Mouse (Mus musculus): ENCODE results near the gene Slc25a12.

Gene Slc25a12

DNA sequence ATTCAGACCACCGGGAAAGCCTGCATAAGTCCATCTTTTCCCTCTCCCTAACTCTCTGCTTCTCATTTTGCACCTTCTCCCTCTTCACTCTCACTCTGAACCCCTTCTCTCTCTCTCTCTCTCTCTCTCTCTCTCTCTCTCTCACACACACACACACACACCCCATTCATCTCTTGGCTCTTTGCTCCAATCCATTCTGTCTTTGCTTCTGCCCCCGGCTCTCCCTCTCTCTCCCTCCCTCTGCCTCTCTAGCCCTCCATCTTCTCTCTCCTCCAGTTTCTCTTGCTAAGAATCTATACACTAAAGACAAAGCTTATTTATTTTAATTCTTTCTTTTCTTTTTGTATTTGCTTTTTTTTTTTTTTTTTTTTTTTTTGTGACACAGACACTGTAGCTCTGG lies 57.8 kb downstream of the Slc25a12 start:
- DNase-seq (ENCODE audit: extremely low spot score, low spot score): no peak

DNA sequence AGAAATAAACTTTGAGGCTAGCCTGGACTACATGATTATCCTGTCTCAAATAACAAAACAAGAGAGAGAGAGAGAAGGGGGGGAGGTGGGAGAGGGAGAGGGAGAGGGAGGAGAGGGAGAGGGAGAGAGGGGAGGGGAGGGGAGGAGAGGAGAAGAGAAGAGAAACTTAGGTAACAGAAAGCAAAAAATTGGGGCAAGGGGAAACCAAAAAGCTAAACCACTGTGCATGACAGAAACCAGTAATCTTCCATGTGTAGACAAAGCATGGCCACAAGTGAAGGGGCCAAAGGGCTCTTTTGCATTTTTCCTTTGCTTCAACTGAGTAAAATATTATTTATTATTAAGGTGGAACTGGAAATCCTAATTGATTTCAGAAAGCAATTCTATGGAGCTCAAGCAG lies 61.2 kb downstream of the Slc25a12 start:
- no peak for DNase-seq (ENCODE audit: extremely low spot score, low spot score)

DNA sequence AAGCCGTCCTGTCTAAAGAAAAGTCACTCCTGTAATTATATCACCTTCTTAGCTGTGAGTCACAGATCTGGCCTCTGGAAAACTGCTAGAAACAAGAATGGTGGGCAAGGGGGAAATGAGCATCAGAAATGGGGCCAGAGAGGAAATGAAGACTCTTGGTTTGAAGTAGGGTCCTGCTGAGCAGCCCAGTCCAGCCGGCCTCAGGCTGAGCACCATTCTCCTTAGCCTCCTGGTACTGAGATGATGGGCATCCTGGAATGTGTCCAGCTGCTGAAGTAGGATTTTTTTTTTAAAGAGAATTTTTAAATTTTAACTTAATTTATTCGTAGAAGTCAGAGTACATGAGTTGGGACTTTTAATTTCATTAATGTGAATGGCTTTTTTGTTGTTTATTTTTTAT lies 62.7 kb downstream of the Slc25a12 start:
- no peak for DNase-seq (ENCODE audit: extremely low spot score, low spot score)

DNA sequence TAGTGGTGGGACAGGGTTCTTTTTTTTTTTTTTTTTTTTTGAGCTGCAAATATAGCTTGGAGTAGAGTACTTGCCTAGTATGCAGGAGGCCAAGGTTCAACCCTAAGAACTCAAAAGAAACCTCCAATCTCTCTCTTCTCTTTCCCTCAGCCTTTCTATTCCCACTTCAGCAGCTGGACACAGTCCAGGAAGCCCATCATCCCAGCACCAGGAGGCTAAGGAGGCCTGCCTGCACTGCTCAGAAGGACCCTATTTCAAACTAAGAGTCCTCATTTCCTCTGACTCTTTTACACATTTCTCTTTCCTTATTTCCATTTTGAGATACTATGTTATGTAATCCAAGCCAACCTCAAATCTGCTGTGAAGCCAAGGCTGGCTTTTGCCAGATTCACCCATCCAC lies 64.3 kb downstream of the Slc25a12 start:
- no peak for DNase-seq (ENCODE audit: extremely low spot score, low spot score)

DNA sequence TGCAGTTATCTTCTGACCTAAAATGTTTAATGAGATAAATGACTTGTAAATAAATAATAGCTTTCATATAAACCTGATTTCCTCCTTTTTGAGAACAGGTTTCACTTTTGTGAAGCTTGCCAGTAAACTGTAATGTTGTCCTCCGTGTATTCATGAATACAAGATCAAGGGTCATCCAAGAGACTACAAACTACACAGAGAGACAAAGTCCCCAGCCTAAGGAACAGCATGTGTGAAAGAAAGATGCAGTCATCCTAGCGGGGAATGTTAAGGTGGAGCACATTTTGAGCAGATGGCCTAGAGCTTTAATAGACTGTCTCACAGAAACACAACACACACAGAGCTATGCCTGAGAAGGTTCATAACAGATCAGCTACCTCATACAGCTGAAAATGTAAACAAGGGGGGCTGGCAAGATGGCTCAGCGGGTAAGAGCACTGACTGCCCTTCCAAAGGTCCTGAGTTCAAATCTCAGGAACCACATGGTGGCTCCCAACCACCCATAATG lies 65.3 kb downstream of the Slc25a12 start:
- no peak for DNase-seq (ENCODE audit: extremely low spot score, low spot score)

DNA sequence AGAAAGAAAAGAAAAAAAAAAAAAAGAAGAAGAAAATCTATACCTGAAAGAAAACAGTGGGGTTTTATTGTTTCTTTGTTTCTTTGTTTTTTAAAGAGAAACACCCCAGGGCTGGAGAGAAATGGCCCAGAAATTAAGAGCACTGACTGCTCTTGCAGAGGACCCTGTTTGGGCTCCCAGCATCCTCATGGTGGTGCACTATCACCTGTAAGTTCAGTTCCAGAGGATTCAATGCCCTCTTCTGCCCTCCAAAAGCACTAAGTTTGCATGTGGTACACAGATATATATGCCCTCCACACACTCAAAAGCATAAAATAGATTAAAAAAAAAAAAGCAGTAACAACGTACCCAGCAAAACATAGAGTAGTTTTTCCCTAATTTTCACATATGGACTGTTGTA lies 68.8 kb downstream of the Slc25a12 start:
- no peak for DNase-seq (ENCODE audit: extremely low spot score, low spot score)

DNA sequence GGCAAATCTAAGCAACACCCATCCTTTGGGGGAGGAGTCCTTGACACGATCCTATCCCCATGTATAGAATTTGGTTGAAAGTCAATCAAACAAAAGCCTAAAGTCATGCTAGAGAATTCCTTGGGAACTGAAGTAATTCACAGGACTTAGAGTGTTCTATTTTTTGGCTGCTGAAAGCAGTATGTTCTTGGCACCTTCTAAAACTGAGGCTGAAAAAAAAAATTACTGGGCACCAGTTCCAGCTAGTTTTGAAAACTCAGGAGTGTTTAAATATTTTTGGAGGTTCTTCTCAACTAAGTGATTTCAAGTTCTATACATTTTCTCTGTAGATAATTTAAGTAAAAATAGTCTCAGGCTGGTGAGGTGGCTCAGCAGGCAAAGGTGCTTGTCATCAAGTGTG lies 70.0 kb downstream of the Slc25a12 start:
- DNase-seq (ENCODE audit: extremely low spot score, low spot score): no peak

DNA sequence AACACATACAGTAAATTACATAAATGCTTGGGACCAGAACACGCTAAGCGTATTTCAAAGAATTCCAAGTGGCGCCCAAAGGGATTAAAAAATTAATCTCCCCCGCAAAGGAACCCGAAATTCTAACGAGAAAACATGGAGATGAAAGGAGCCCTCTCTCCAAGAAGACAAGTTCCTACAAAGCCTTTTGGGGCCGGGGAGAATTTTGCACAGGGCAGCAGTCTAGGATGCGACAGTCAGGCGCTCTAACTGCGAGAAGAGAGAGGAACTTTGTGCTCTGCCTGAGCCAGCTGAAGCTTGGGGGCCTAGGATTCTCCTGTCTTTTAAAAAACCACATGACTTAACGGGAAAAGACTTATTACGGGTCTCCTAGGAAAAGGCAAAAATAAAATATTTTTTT lies 71.7 kb downstream of the Slc25a12 start:
- no peak for DNase-seq (ENCODE audit: extremely low spot score, low spot score)

DNA sequence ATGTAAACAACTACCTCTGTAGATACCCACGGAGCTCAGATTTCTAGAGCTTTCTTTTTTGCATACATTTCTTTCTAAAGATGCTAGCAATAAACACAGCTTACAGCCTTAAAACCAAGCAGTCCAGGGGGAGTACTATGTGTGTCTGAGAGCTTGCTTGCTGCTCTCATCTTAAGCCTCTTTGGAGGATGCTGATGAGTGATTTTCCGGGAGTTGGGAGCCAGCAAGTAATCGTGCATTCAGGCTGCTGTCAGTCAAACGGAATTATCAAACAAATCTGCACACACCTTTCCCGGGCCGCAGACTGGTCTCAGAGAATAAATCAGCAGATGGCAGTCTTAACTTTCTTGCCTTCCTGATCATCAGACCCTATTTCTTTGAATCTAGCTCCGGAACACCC lies 73.1 kb downstream of the Slc25a12 start:
- DNase-seq (ENCODE audit: extremely low spot score, low spot score): no peak

DNA sequence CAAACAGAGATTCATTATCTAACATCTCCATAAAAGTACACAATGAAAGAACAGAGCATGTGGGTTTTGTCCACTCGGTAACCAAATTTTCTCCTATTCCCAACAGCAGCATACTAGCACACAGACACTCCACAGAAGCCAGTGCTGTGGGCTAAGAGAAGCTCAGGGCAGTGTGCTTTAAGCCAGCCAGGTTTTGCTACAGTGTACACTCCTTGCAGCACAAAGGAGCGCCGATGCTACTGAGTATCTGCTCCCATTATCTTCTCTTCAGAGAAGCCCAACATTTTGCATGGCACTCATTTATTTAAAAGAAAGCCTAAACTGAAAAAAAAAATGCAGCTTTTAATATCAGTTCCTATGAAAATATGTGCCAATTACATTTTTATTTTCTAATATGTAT lies 73.6 kb downstream of the Slc25a12 start:
- DNase-seq (ENCODE audit: extremely low spot score, low spot score): no peak

DNA sequence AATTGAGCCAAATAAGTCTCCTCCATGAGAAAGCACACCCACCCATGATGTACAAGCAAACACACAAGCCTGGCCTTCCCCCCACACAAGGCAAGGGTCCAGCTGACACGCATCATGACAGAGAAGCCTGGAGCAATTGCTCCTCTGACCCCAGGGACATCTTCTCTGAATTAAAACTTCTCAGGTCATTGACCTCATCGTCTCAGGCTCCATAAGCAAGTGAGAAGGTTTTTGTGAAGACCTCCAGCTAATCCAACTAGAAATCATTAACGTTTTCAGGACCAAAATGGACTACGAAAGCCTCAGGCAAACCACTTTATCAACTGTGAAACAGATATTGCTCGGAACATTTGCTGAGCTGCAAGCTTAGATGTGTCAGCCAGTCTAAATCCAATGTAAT lies 76.0 kb downstream of the Slc25a12 start:
- DNase-seq (ENCODE audit: extremely low spot score, low spot score): no peak

DNA sequence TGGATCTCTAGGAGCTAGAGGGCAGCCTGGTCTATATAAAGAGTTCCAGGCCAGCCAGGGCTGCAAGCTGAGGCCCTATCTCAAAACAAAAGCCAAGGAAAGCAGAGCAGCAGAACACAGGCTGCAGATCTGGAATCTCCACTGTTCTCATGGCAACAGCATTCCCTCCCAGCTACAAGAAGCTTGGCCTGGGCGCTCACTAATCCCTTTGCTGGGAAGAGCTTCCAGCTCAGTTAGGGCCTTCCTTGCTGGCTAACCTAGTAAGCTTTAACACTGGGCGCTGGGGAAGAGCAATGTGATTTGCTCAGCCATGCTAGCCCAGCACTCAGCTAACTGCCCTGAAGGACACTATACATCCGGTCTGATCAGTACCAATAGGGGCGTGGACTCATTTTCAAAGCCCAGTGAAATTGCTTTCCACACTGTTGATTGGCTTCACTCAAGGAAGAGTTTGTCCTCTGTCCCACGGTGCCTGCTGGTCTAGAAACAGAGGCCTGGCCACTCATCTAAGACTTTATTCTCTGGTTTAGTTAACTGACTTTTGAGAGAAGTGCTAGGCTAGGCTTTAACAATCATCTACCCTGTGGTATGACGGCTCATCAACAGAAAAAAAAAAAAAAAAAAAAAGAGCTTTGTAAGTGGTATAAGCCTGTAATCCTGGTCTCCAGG lies 77.3 kb downstream of the Slc25a12 start:
- no peak for DNase-seq (ENCODE audit: extremely low spot score, low spot score)

DNA sequence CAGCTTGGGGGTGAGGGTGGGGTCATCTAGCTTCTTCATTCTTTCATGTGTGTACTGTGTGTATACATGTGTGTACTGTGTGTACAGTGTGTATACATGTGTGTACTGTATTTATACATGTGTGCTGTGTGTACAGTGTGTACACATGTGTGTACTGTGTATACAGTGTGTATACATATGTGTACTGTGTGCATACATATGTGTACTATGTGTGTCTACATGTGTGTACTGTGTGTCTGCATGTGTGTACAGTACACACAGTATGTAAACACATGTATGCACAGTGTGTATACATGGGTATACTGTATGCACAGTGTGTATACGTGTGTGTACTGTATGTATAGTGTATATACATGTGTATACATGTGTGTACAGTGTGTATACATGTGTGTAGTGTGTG lies 85.6 kb downstream of the Slc25a12 start:
- no peak for DNase-seq (ENCODE audit: extremely low spot score, low spot score)

DNA sequence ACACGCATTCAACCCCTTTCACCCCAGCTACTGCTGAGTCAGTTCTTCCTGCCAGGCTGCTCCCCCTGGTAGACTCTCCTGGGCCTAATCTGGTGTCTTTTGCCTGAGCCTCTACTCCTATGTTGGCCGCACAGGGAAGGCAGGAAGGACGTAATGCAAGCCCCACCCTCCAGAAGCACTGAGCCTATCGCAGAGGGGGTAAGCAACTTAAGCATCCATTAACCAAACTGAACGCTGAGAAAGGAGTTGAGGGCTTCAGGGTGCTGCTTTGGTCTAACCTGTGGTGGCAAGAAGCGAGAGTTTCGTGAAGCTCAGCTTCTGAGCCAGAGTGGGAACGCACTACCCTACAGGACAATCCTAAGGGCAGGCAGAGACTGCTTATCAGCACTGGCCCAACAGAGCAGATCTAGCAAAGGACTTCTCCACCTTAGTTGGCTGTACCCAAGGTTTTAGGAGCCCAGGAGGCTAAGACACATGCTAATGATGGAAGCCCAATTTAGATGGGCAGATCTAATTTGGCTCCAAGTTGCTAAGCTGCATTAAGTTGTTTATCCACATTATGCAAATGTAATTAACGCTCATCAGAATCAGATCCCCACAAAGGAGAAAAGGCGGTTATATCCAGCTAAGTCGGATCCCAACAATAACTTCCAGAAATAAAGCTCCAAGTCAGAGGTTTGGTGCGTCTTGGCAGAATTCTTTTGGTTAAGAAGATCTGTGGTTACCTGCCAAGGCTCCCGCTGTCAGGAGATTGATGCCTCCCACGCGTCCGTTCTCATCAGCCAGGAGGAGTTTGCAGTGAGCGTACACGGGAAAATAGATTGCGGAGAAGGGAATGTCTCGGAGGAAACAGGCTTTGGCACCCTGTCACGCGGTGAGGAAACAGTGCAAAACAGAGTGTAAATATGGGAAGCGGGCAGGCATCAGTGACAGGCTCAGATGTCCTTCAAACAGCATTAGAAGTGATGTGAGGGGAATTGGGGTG lies 88.5 kb downstream of the Slc25a12 start:
- no peak for DNase-seq (ENCODE audit: extremely low spot score, low spot score)

DNA sequence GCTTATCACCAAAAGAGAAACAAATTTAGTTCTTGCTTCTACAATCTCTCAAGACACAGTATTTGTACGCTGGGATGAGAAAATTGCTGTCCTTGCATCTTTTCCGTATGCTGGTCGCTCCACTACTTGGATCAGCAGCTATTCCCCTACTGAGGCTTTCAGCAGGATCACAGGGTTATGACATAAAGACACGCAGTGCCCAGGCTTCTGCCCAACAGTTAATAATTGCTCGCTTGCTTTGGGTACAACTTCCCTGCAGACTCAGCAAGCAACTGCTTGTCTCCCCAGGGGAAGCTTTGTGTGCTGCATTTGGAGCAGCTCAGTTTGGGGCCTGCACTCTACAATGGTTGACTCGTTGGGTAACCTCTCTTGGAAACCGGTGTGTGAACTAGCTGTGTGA lies 91.8 kb downstream of the Slc25a12 start:
- DNase-seq (ENCODE audit: extremely low spot score, low spot score): no peak

DNA sequence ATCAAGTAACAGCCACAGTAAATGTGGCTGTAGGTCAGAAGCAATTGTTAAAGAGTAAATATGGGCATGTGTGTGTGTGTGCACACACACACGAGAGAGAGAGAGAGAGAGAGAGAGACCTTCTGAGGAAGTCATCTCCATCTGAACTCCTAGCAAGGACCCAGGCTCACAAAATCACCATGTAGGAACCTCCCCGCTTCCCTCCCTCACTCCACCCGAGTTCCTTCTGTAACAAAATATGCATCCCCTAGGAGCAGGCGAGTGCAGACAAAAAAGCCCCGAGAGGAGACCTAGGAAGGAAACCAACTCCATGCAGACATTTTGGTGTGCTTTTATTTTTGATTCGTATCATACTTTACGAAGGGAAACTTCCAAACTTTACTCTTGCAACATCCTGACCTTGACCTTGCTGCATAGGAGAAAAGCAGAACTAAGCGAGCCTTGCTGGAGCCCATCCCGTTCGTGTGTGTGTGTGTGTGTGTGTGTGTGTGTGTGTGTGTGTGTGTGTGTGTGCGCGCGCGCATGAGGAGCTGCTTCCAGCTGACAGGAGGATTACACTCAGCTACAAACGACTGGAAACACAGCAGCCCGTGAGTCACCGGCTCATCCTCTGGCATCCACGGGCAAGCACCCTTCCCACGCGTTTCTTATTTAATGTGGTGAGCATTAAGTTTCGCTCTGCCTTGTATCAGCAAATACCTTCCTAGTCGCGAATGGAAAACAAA lies 93.4 kb downstream of the Slc25a12 start:
- no peak for DNase-seq (ENCODE audit: extremely low spot score, low spot score)

DNA sequence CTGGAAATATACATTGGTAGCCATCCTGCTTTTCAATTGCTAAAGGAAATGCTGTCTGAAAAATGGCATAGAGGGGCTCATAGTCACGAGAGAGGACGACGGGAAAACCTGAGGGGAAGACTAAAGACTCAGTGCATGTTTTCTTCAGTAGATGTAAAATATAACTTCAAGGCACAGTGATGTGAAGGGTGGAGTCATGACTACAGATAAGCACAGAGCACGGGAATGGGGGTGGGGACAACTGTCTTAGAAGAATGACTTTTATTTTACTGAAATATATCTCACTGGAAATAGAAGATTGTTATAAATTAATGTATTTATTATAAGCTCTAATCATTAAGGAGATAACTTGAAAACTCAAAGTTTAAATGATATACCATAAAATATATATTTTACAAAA lies 97.5 kb downstream of the Slc25a12 start:
- no peak for DNase-seq (ENCODE audit: extremely low spot score, low spot score)

DNA sequence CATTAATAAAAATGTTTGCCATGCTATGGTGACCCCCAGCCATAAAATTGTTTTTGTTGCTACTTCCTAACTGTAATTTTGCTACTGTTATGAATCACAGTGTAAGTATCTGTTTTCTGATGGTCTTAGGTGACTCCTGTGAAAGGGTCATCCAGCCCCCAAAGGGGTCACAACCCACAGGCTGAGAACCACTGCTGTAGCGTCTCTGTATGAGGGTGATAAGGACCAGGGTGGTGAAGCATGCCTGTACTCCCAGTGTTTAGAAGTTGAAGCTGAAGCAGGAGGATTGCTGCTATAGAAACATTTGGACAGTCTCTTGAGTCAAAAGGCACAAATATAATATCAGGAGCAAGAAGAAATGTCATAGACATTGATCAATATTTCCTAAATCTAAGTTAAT lies 98.2 kb downstream of the Slc25a12 start:
- DNase-seq (ENCODE audit: extremely low spot score, low spot score): no peak

DNA sequence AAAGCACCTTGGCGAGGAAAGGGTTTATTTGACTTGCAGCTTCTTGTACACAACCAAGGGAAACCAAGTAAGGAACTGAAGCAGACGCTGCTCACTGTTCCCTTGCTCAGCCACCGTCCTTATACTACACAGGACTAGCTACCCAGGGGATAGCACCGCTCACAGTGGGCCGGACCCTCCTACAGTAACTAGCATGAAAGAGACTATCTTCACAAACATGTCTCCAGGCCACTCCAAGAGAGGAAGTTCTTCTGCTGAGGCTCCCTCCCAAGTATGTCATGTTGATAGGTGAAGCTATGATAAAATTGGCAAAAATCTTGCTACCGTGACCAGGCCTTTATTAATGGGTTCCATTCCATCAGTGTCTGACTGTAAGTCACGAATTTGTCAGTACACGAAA lies 98.9 kb downstream of the Slc25a12 start:
- no peak for DNase-seq (ENCODE audit: extremely low spot score, low spot score)

DNA sequence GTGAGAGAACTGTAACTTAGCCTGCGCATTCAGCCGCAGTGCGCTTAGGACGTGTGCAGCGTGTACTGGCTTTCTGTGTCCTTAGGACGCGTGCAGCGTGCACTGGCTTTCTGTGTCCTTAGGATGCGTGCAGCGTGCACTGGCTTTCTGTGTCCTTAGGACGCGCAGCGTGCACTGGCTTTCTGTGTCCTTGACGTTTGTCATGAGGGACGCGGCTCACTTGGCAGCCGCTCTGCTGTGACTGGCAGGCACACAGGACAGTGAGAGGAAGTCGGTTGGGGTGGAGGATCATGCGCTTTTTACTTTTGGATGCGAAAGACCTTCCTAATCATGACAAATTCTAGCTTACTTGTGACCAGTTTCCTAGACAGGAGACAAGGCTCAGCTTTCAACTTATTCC lies 103.0 kb downstream of the Slc25a12 start:
- no peak for DNase-seq (ENCODE audit: extremely low spot score, low spot score)

DNA sequence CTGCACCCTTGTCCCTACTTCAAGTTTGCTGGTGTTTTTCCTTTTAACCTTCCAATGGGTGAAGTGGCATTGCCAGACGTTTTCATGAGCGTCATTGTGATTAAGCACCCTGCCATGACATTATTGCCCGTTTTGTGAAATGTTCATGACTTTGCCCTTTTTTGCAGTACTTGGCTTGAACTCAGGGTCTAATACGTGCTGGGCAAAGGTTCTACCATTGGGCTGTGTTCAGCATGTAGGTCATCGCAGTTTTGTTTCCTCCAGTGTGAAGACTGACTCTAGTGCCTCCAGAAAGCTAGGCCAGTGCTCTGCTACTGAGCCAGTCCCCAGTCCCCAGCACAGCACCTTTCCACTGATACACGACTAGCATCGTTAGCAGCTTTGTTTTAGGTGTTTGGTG lies 111.0 kb downstream of the Slc25a12 start:
- DNase-seq (ENCODE audit: extremely low spot score, low spot score): no peak

DNA sequence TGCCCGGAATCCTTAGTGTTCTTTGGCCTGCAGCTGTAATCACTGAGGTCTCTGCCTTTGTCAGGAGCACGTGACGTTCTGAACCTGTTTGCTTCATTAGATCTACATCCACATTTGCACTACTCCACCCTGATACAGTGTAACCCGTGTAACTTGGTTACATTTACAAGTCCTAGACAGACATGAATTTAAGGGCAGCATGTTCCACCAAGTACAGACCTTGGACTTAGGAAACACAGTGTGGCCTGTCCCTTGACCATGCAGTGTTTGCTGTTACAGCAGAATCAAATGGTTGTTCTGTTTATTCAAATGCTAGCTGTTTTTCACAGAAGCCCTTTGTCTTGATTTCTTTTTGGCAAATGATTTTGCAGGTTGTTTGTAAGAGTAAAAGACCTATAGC lies 112.7 kb downstream of the Slc25a12 start:
- DNase-seq (ENCODE audit: extremely low spot score, low spot score): no peak

Measured in neural tube, embryonic 10.5 days (tissue).